Mouse (Mus musculus): ENCODE measurements around the gene Itfg2.
A peak's percentile ranks its signal among the peaks of the same experiment; 100 is the strongest.
"Not testable (repeated sequence)": the region's sequence is repeated elsewhere in the genome, so short reads cannot be mapped to it uniquely, and the experiment has no call there.

Itfg2 gene

DNA sequence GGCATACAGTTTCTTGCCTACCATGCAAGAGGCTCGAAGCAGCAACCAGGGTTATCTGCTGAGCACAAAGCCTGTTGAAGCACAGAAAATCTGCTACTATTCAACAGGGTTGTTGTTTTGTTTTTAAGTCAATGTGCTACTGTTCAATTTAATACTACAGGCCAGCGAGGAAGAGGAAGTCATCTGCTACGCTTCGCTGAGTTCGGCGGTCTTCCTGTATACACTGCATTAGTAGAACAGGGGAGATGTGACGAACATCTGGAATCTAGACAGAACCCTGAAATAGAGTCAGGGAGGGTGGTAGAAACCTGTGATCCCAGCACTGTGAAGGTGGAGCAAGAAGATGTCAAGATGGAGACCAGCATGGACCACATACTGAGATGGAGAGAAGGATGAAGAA, 41.0 kb downstream of the Itfg2 start:
- no peak for DNase-seq (ENCODE audit: low spot score)

DNA sequence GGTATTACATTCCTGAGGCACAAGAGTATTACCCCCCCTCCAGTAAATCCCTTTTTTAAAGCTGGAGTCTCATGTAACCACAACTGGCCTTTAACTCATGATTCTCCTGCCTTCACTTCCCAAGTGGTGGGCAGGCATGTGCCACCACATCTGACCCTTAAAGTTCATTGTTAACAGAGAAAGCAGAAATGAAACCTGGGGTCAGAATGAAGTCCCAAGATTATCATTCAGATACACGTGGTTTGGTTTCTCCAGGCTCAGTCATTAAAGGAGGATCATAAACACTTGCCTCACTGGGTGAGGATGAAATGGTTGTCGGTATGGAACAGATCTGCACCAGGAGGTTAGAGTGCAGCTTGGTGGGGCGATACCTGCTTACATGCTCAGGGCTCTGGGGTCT, 43.5 kb downstream of the Itfg2 start:
- DNase-seq (ENCODE audit: low spot score), result no peak

DNA sequence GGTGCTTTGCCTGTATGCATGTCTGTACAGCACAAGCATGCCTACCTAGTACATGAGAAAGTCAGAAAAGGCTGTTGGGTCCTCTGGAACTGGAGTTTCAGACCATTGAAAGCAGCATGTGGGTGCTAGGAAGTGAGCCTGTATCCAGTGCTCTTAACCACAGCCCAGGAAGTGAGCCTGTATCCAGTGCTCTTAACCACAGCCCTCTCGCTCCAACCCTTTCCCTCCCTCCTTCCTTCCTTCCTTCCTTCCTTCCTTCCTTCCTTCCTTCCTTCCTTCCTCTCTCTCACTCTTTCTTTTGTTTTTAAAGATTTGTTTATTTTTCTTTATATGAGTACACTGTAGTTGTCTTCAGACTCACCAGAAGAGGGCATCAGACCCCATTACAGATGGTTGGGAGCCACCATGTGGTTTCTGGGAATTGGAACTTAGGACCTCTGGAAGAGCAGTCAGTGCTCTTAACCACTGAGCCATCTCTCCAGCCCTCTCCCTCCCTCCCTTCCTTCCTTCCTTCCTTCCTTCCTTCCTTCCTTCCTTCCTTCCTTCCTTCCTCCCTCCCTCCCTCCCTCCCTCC, 44.0 kb downstream of the Itfg2 start:
- not testable (repeated sequence) for DNase-seq (ENCODE audit: low spot score)

DNA sequence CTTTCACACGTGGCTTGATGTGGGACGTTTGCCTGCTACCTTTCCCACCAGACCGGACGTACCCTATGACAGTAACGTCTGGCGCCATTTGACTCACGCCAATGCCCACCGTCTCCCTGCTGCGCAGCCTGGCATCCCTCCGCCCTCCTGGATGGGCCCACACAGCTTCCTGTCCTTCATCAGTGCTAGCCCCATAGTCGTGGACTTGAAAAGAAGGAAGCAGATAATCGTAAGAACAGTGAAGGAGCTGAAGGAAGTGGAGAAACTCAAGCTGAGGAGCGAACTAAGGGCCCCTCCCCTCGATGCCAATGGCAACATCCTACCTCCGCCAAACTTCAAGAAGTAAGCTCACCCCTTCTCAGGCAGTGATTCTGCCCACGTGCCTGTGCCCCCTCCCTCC, 45.1 kb downstream of the Itfg2 start:
- no peak for DNase-seq (ENCODE audit: low spot score)

DNA sequence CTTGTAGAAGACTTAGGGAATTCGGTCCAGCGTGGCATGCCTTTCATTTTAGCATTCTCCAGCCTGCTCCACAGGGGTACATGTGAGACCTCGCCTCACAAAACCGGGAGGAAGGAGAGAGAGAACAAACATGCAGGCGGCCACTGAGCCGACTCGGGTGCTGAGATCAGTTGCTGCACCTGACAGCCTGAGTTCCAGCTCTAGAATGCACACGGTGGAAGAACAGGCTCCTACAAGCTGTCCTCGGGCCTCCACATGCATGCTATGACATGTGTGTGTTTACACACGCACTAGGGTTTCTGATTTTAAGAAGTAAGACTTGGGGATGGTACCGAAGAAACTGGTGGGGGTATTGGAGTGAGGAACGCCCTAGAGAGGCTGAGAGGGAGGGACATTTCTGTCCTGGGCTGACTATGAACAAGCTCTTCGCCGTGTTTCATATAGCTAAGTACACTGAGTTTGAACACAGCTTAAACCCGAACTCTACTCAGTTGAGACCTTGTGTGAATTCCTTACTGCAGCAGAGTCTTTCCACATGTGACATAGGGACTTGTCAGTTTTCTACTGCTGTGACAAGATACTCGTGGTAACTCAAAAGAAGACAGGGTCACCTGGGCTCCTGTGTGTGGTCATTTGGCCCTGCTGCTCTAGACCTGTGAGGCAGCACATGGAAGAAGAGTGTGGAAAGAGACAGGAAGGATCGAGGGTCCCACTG, 48.2 kb downstream of the Itfg2 start:
- DNase-seq (ENCODE audit: low spot score), result no peak

DNA sequence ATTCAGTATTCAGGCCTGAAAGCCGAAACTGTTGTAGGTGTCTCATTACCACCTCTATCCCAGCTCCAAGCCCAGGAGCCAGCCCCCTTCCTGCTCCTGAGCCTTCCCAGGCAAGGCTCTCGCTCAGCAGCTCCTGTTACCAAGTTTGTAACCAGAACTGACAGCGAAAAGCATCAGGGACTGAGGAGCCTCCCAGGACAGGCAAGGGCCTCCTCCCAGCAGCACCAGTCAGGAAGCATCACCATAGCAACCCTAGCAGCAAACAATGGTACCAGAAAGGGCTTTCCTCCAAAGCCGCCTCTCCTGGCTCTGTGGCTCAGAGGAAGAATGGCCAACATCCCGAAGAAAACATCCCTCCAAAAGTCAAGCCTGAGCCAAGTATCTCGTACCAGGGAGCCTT, 49.5 kb downstream of the Itfg2 start, which contains the start of the genes Tex52 and Gm44596:
TSS of gene Tex52 (plus strand) at position 265 of the 400 bp plus-strand sequence.
TSS of gene Gm44596 (plus strand) at position 312 of the 400 bp plus-strand sequence.
- no peak for DNase-seq (ENCODE audit: low spot score)

DNA sequence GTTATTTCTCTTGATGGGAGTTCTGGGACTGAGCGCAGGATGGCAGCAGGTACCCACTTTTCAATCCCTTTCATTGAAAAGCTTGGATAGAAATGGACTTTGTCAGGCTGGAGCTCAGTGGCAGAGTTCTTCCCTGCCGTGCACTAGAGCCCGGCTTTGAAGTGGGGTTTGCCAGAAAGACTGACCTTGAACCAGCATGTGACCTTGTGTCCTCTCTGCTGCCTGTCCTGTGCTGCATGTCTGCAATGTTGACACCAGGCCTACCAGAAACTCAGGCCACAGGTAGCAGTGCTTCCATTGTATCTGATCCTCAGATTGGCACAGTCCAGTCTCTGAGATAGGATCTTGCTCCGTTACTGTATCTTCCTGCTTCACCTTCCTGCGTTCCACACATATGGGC, 54.7 kb downstream of the Itfg2 start:
- no peak for DNase-seq (ENCODE audit: low spot score)

DNA sequence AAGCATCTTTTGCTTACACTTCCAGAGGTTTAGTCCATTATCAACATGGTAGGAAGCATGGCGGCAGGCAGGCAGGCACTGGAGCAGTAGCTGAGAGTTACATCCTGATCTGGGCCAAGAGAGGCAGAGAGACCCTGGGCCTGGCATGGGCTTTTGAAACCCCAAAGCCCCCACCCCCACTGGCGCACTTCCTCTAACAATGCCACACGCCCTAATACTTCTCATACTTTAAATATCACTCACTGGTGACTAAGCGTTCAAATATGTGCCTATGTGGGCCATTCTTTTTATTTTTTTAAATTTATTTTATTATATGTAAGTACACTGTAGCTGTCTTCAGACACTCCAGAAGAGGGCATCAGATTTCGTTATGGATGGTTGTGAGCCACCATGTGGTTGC, 58.3 kb downstream of the Itfg2 start:
- no peak for DNase-seq (ENCODE audit: low spot score)

DNA sequence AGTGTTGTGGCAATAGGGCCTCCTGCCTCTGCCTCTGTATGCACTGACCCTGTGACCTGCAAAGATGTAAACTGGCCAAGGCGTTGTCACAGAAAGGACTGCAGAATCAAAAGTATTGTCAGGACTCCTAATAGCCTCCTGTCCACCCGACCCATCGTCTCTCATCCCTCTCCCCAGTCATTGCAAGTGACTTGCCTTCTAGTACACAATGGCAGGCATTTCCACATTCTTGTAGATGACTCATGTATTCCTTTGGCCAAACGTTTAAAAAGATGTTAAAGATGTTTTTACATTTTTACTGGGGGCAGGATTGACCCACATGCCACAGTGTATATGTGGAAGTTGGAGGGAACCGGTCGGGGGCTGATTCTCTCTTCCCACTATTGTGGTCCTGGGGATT, 60.0 kb downstream of the Itfg2 start:
- DNase-seq (ENCODE audit: low spot score), result no peak

DNA sequence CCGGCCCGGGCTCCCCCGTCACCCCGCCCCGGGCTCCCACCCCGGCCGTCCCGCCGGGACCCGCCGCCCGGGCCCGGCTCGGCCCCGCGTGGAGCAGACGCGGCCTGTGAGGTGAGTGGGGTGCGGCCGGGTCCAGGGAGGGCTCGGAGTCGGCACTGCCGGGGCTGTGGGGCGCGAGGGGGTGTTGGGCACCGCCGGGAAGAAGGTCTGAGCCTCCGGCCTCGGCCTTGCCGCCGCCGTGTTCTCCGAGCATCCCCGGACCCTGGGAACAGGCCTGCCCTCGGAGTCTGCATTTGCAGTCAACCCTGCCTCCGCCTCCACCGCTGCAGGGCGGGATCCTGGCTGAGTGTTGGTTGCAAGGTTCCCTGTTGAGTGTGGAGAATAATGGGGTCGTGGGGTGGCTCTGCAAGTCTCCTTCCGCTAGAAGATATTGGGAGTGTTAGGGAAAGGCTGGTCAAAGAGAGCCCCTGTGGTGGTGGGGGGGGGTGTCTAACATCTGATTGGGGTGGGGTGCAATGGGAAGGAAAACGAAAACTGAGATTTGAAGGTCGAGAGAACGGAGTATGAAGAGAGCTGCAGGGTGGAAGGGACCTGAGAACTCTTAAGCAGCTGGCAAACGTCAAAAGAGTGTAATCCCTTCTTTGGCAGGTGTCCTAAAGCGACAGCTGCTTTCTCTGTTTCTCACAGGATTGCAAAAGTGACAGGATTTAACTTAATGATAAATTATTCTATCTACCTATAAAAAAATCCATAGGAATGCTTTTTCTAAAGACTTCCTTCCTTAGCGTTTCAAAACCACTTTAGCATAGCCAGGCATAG, 61.5 kb downstream of the Itfg2 start:
- no peak for DNase-seq (ENCODE audit: low spot score)

DNA sequence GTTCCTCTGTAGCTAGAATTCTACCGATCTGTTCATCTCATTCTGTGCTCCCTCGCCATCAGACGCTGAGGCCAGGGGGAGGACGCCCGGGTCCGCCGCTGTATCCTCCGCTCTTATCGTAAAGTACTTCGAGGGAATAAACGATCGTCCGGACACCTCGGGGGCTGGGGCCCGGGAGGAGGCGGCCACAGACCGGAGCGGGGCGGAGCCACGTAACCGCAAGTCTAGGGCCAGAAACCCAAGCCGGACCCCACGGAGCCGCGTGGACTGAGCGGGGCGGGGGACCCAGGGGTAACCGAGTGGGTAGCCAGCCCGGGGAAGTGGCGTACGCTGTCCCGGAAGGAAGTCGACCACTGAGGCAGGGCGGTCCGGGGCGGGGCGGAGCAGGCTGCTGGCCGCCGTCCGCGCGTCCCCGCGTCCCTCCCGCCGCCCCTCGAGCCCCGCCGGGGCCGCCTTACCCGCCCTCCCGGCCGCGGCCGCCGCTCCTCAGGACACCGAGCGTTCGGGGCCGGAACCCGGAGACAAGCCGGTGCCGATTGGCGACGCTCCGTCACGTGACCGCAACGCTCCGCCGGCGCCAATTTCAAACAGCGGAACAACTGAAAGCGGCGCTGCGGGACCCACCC, 62.2 kb downstream of the Itfg2 start, which contains the start of the genes Rhno1 and Foxm1:
TSS of gene Rhno1 (minus strand) at position 531 of the 626 bp plus-strand sequence.
TSS of gene Foxm1 (plus strand) at position 587 of the 626 bp plus-strand sequence.
- peak; percentile 89 for DNase-seq (ENCODE audit: low spot score)

DNA sequence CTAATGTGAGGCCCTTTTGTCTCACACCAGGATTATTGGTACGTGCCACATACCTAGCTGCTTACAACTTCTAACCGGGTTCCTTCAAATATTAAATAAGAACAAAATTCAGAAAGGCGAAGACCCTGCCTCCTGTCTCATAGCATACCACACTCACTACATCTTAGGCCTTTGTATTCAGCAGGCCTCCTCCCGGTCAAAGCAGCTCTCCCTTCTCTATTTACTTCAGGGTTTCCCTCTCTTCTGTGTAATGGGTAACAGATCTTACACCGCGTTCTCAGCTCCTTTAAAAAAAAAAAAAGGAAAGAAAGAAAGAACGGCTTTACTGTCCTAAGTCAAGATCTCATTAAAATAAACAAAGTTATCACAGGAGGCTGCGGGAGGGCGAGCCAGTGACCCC, 62.8 kb downstream of the Itfg2 start:
- DNase-seq (ENCODE audit: low spot score), result no peak
